Mouse (Mus musculus) fibroblast of lung, adult 2 months (primary cell): ENCODE data around the gene Gm49405.
"Not testable (repeated sequence)": the region's sequence is repeated elsewhere in the genome, so short reads cannot be mapped to it uniquely, and the experiment has no call there.

Experiments
- DNase-seq: peaks from one replicate; pipeline ENCODE4 v3.0.0-alpha.2; 2011; ENCODE audit warnings: low read depth

Gm49405 gene

GRCm38 (mm10) chr19:4000119-4000900 is at the start of gene Gm49405, which contains the start of gene Nudt8:
Gene Gm49405, plus strand, starts transcription at chr19:4000626.
Gene Nudt8, plus strand, starts transcription at chr19:4000580.
- peak; percentile 96 for DNase-seq

- no peak for DNase-seq
Observed at GRCm38 (mm10) chr19:3951461-3951860, 49.0 kb upstream of the Gm49405 start.

- no peak for DNase-seq
Observed at GRCm38 (mm10) chr19:3952099-3952498, 48.3 kb upstream of the Gm49405 start.

GRCm38 (mm10) chr19:3955033-3955432 is 45.4 kb upstream of the Gm49405 start:
- DNase-seq: no peak

- no peak for DNase-seq
Observed at GRCm38 (mm10) chr19:3955804-3956203, 44.6 kb upstream of the Gm49405 start.

- not testable (repeated sequence) for DNase-seq
Observed at GRCm38 (mm10) chr19:3957296-3958036, 43.0 kb upstream of the Gm49405 start.

GRCm38 (mm10) chr19:3958470-3958869 is 42.0 kb upstream of the Gm49405 start, which contains the start of gene Aldh3b3:
Gene Aldh3b3, plus strand, starts transcription at chr19:3958645.
- no peak for DNase-seq

- DNase-seq: no peak
Observed at GRCm38 (mm10) chr19:3959030-3959429, 41.4 kb upstream of the Gm49405 start.

GRCm38 (mm10) chr19:3960211-3960610 is 40.2 kb upstream of the Gm49405 start:
- DNase-seq: no peak

GRCm38 (mm10) chr19:3961805-3962204 is 38.6 kb upstream of the Gm49405 start:
- not testable (repeated sequence) for DNase-seq

- no peak for DNase-seq
Observed at GRCm38 (mm10) chr19:3962469-3962868, 38.0 kb upstream of the Gm49405 start.

GRCm38 (mm10) chr19:3964030-3964429 is 36.4 kb upstream of the Gm49405 start:
- no peak for DNase-seq

- no peak for DNase-seq
Observed at GRCm38 (mm10) chr19:3966330-3967075, 33.9 kb upstream of the Gm49405 start.

- no peak for DNase-seq
Observed at GRCm38 (mm10) chr19:3967258-3967657, 33.2 kb upstream of the Gm49405 start.

GRCm38 (mm10) chr19:3972229-3972628 is 28.2 kb upstream of the Gm49405 start, which contains the start of gene Aldh3b2:
Gene Aldh3b2, plus strand, starts transcription at chr19:3972328.
- no peak for DNase-seq

GRCm38 (mm10) chr19:3974608-3975007 is 25.8 kb upstream of the Gm49405 start:
- DNase-seq: not testable (repeated sequence)

GRCm38 (mm10) chr19:3975866-3976265 is 24.6 kb upstream of the Gm49405 start:
- DNase-seq: no peak

GRCm38 (mm10) chr19:3980309-3980708 is 20.1 kb upstream of the Gm49405 start:
- peak; percentile 33 for DNase-seq

GRCm38 (mm10) chr19:3980917-3981316 is 19.5 kb upstream of the Gm49405 start:
- DNase-seq: no peak

- DNase-seq: no peak
Observed at GRCm38 (mm10) chr19:3983527-3984200, 16.8 kb upstream of the Gm49405 start.

- no peak for DNase-seq
Observed at GRCm38 (mm10) chr19:3985261-3985681, 15.2 kb upstream of the Gm49405 start.

- DNase-seq: no peak
Observed at GRCm38 (mm10) chr19:3986334-3986733, 14.1 kb upstream of the Gm49405 start, which contains the start of gene Acy3. Gene Acy3, plus strand, starts transcription at chr19:3986570.
